Mouse (Mus musculus): ENCODE measurements around the gene Sec22c. TPM values are rescaled to one million over a fixed set of nuclear protein-coding genes. Genes with fewer than 3 reads are reported as not detected.
A peak's percentile ranks its signal among the peaks of the same experiment; 100 is the strongest.

The Sec22c gene
- total RNA-seq, 2 experiments from 2014 or later, result 4.8 to 5.9 TPM

DNA sequence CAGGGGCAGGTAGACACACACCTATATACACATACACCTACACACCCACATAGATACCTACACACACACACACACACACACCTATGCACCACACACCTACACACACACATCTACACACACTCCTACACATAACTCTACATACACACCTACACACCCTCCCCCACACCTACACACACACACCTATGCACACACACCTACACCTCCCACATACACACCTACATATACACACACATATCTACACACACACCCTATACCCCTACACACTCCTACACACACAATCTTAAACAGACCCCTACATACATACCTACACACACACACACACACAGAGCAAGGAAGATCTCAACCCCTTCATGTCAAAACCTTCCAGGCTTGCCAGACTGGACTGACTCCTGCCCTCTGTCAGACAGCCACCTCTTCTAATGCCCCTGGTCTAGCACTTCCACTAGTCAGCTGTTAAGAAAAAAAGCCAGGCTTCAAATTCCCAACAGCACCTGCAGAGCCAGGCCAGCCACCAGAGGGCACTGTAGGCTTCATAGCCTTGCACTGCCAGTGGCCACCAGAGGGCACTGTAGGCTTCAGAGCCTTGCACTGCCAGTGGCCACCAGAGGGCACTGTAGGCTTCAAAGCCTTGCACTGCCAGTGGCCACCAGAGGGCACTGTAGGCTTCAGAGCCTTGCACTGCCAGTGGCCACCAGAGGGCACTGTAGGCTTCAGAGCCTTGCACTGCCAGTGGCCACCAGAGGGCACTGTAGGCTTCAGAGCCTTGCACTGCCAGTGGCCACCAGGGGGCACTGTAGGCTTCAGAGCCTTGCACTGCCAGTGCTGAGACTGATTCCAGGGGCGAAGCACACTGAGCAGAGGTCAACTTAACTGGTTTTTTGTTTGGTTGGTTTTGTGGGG, 7.9 kb downstream of the Sec22c start:
- peak; percentile 73 for ATAC-seq (replicated peaks; ENCODE audit: low FRiP score, poor library complexity, severe bottlenecking)

DNA sequence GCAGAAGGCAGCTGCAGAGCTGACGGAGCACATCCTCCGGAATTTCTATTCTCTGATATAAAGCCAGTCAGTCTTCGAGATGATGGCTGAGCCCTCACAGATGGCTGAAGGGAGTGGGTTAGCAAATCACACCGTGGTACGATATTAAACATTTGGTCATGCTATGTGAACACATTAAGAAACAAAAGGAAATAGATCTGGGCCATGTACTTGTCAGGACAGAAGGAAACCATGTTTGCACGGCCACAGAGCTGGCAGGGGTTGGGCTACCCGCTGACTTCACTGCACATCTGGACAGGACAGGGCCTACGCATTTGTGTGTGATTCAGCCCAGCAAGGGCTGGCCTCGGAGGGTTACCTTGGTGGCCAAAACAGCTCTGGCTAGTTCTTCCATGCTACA, 8.7 kb downstream of the Sec22c start:
- no peak for ATAC-seq (replicated peaks; ENCODE audit: low FRiP score, poor library complexity, severe bottlenecking)

DNA sequence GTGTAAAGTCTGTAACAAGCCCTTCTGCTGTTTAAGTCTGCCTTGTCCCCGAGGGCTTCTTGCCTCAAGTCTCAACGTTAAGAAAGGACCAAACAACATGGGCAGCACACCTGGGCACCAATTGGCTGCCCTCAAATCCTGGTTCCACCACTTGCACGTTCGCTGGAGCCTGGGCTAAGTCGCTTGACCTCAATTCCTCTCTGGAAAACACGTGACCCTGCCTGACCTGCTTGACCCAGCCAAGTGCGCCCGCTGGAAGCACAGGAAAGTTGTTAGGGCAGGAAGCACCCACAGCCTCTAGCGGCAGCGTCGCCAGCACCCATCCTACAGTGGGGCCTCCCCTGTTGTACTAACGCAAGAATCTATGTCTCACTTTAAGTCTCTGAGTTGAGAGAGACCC, 10.6 kb downstream of the Sec22c start:
- ATAC-seq (replicated peaks; ENCODE audit: low FRiP score, poor library complexity, severe bottlenecking), result no peak

DNA sequence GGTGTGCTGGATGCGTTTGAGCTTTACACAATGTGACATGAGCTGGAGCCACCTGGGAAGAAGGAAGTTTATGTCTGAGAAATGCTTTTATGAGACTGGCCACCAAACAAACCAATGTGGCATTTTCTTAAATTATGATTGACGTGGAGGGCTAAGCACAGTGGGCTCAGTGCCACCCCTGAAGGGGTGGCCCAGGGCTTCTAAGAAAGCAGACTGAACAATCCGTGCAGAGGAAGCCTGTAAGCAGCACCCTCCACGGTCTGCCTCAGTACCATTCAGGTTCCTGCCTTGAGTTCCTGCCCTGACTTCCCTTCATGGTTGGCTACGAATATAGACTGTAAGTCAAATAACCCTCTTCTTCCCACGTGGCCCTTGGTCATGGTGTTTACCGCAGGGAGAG, 14.6 kb downstream of the Sec22c start:
- no peak for ATAC-seq (replicated peaks; ENCODE audit: low FRiP score, poor library complexity, severe bottlenecking)

DNA sequence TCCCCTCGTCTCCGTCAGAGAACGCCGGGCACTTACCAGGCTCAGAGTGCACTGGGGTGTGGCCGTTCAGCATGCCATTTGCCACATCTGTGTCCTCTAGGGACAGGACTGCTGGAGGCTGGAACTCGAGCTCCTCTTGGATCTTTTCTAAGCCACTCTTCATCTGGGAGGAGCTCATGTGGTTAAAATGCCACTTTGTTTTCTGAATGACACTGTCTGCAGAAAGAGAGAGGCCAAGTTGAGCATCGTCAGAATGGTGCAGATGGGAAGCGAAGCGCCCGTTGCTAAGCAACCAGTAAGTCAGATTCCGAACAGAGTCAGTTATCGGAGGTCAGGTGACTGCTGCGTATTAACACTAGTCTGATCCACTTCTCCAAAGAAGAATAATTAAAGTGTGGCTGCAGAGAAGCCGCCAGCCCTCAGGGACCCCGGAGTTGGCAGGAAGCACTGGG, 15.1 kb downstream of the Sec22c start:
- no peak for ATAC-seq (replicated peaks; ENCODE audit: low FRiP score, poor library complexity, severe bottlenecking)

DNA sequence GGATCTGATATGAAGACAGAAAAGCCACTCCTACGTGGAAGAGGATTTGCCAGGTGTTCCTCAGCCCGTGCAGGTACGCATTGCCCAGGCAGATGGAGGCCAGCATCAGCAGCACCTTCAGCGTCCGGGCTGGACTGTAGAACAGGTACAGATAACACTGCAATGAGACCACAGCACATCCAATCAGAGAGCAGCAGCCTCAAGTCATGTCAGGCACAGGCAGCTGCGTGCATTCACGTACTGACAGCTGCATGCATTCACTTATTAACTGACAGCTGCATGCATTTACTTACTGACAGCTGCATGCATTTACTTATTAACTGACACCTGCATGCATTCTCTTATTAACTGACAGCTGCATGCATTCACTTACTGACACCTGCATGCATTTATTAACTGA, 20.6 kb downstream of the Sec22c start:
- no peak for ATAC-seq (replicated peaks; ENCODE audit: low FRiP score, poor library complexity, severe bottlenecking)

DNA sequence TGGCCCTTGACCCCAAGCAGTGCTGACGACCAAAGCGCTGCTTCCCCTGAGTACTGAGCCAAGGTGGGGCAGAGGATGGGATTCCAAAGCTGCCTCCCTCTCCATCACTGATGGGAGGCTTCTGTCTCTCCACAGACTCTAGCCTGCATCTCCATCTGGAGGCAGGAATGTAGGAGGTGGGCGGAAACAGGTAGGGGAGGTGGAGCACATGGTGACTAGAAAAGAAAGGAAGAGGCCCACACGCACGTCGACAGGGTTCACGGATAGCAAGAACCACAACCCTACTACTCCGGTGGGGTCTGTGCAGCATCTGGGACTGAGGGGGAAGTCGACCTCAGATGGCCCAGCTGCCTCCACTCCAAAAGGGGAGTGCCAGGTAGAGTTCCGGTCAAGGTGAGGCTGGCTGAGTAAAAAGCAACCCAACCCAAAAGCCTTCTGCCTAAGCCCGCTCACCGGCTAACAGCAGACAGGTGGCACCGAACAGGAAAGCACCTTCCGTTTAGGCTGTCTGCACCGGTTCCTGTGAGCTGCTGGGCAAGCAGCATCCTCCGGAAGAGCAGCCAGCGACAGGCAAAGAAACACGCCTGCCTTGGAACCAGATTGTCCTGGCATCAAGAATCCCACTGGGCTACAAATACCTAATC, 23.1 kb downstream of the Sec22c start:
- no peak for ATAC-seq (replicated peaks; ENCODE audit: low FRiP score, poor library complexity, severe bottlenecking)

DNA sequence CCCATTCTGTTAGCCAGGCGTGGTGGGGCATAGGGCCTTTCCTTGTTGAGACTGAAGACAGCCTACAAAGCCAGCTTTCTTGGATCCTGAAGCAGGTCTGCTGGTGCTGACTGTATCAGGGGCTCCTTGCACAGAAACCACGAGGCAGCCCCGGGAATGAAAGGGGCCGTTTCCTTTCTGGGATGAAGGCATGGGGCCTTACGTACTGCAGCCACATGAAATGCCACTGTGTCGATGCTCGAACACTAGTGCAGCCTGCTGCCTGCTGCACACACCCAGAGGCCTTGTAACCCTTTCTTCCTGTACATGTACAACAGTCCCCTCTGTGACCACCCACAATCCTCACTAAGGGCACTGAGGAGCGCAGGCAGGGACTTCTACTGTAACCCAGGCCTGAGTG, 24.1 kb downstream of the Sec22c start:
- no peak for ATAC-seq (replicated peaks; ENCODE audit: low FRiP score, poor library complexity, severe bottlenecking)

DNA sequence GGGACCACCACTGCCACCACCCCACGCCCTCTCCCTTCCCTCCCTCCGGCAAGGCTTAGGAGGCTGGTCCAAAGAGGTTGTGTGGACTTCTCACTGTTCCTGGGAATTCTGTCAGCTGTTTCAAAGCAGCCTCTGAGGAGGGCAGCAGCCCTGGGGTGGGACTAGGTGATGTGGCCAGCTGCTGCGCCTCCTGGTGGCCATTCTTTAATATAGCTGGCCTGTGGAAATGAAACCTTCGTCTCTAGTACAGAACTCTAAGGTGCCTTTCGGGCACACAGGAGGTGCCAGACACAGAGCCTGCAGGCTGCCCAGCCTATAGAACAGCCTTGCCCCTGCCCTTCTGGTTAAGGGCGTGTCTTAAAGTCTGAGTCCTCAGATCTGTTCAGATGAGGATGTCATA, 25.7 kb downstream of the Sec22c start:
- ATAC-seq (replicated peaks; ENCODE audit: low FRiP score, poor library complexity, severe bottlenecking), result peak; percentile 37

DNA sequence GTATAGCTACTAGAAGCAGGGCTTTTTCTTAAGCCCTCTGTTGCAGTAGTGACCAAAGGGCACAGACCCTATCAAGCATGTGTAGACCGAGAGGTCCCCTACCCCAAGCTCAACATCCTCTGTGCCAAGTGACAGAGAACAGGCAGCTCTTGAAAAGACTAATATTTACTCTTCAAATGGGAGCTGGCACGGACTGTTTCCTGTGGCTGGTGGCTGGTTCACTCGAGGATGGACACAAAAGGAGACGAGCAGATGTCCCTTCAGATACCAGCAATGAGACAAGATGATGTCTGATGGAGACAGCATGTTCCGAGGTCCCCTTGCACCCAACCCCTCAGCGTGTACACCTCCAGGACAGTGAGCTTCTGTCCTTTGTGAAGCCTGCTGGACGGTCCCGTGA, 27.8 kb downstream of the Sec22c start:
- no peak for ATAC-seq (replicated peaks; ENCODE audit: low FRiP score, poor library complexity, severe bottlenecking)

DNA sequence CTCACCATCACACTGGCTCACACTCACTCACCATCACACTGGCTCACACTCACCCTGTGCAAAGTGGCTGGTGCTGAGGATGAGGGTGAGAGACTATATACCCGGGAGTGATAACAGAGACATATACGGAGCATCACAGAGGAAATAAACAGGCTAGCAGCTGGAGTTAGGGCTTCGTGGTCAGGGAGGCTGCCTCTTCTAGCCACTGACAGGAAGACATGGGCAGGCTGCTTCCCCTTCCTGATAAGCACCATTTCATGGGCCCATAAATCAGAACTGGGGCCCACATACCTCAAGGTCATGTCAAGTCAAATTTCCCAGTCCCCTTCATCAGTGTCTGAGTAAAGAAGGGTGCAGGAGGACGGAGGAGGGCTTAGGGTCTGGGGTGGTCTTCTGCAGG, 28.2 kb downstream of the Sec22c start:
- no peak for ATAC-seq (replicated peaks; ENCODE audit: low FRiP score, poor library complexity, severe bottlenecking)

DNA sequence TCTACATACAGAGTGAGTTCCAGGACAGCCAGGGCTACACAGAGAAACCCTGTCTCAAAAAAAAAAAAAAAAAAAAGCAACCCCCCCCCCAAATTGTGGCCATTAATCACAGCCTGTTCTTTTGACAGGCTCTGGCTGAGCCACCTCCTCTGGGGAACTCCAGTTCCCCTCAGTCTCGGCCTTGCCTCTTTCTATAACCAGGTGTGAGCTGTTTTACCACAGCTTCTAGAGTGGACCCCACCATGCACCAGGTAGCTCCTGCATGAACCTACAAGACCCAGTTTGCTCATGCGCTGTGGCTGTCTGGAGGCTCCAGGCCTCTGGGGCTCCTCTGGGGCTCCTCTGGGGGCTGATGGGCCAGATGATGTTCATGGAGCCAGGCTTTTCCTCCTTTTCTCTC, 29.7 kb downstream of the Sec22c start:
- no peak for ATAC-seq (replicated peaks; ENCODE audit: low FRiP score, poor library complexity, severe bottlenecking)

DNA sequence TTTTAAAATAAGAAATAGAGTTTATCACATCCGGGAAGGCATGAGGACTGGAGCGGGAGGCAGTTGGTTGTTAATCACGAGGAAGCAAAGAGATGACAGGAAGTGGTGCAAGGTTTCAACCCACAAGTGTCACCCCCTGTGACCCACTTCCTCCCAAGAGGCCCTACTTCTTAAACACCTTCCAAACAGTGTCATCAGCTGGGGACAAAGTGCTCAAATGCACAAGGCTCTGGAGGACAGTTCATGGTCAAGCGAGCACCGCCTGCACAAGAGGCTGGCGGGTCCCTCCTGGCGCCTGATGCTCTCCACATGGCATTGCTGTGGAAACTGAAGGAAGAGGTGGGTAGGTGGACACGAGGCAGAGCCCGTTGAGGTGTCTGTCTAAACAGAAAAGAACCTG, 30.3 kb downstream of the Sec22c start:
- no peak for ATAC-seq (replicated peaks; ENCODE audit: low FRiP score, poor library complexity, severe bottlenecking)

DNA sequence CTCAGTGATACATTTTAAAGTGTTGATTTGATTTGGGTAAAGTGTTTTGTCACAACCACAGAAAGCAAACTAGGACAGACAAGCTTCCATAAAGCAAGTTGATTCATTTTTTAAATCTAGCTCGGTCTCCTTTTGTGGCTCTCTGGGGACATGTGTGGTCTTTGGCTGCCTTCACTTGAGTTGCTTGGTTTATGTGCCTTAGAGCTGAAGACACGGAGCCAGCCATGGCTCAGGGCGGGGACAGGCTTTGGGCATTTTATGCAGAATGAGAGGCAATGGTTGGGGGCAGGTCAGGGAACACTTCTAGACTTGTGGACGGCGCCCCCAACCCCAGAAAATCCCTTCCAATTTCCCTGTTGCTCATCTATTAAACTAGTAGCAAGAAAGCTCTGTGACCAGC, 31.6 kb downstream of the Sec22c start:
- ATAC-seq (replicated peaks; ENCODE audit: low FRiP score, poor library complexity, severe bottlenecking), result no peak

DNA sequence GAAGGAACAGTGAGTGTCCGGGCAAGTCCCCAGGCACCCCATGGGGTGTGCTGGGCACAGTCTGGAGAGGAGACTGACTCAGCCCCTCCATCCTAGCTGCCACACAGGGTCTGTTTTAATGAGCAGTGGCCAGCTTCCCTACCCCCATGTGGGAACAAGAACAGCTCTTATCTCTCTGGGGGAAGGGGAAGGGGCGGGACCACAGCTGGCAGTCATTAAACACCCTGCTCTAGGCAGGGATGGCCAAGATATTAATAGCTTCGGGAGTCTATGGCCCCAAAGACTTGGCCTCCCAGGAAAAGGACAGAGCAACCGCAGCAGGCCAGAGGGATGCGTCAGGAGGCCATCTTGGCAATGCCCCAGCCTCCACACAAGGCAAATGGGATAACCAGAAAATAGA, 33.0 kb downstream of the Sec22c start:
- ATAC-seq (replicated peaks; ENCODE audit: low FRiP score, poor library complexity, severe bottlenecking), result no peak

DNA sequence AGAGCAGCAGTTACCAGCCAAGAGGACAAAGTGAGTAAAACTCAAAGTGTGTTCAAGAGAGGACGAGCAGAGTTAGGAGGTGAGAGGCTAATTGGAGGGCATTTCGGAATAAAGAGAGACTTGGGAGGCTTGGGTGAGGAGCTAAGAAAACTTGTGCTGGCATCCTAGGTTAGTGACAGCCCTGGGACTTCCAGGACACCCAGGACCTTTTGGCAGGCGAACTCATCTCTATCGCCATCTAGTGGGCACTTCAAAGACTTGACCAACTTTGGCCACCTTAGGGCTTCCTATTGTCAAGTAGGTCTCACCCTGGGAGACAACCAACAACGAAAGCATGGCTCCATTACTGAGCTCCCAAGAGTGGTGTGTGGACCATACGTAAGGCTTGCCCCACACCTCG, 34.0 kb downstream of the Sec22c start:
- peak; percentile 58 for ATAC-seq (replicated peaks; ENCODE audit: low FRiP score, poor library complexity, severe bottlenecking)

DNA sequence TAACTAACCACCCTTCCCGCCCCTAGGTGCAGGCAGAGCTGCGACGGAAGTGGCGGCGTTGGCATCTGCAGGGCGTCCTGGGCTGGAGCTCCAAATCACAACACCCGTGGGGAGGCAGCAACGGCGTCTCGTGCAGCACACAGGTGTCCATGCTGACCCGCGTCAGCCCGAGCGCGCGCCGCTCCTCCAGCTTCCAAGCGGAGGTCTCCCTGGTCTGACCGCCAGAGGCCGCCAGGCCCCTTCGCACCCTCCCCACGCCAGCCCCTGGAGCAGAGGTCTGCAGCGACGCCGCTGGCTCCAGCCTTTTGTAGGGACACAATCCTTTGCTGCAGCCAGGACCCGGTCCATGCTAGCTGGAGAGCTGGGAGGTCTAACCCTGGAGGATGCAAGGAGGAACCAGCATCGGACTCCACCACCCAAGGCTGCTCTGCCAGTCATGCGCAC, 35.9 kb downstream of the Sec22c start:
- no peak for ATAC-seq (replicated peaks; ENCODE audit: low FRiP score, poor library complexity, severe bottlenecking)

DNA sequence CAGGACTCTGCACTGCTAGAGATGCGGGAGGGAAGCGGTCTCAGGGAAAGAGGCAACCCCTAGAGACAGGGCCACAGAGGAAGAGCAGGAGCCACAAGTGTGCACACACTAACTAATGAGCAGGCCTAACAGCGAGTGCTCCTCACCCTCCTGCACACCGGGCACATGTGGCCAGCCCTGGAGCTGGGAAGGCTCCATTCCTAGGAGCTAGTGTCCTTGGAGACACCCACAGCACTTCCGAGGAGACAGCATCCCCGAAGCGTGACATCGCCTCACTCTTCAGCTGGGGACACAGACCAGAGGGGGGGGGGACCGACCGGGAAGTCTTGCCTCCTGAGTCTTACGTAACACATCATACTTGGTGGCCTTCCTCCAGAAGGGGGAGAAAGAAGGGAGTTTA, 37.5 kb downstream of the Sec22c start:
- ATAC-seq (replicated peaks; ENCODE audit: low FRiP score, poor library complexity, severe bottlenecking), result no peak

DNA sequence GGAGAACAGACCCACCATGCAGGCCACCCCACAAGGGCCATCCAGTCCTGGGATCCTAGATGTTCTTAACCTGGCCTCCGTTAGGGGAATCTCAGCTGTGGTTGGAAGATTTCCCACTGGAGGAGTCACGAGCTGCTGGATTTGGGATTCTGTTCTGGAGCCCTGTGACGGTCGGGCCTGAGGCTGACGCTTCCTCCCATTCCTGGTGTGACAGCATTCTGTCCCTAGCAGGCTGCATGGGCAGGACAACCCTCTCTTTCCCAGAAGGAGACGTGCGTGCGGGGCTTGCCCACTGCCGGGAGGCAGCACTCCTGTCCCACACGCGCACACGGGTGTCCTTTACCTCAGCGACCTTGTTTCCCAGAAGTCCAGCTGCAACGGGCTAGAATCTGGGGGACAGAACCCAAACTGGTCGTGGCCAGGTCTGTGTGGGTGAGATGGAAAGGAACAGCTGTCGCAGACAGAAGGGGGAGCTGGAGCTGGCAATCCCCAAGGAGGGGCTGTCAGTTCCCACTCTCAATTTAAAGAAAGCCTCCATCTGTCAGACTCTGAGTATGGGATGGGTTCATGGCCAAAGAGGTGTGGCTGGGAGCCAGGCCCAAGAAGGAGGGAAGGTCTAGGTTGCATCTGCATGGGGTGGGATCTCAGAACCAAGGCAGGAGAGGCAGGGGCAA, 38.2 kb downstream of the Sec22c start:
- no peak for ATAC-seq (replicated peaks; ENCODE audit: low FRiP score, poor library complexity, severe bottlenecking)

DNA sequence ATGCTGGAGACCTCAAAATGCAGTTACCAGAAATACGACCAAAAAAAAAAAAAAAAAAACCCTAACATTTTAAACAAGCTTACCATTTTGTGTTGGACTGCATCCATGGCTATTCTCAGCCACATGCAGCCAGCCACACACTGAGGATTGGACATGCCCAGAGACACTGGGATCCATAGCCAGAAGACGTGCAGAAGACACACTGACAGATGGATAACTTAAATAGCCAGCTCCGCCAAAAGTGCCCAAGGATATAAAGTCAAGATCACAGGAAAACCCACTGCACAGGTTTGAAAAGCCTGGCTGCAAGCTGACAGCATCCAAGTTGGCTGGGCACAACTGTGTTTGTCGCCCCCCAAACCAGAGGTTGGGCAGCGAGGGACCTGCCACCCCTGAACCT, 41.2 kb downstream of the Sec22c start:
- ATAC-seq (replicated peaks; ENCODE audit: low FRiP score, poor library complexity, severe bottlenecking), result no peak

DNA sequence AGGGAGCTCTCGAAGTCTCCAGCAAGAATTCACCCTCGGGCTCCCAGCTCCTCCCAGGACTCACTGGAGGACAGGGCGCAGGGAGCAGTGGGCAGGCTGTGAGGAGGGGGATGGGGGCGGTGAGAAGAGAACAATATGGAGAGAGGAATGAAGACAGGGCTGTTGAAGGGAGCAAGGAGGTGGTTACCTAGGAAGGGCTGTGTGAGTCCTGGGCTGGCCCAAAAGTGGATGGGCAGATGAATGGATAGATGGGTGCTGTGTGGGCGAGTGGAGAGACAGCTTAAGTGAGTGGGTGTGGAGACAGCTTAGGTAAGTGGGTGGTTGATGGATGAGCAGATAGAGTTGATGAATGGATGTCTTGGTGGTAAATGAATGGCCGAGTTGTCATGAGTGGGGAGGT, 41.8 kb downstream of the Sec22c start:
- no peak for ATAC-seq (replicated peaks; ENCODE audit: low FRiP score, poor library complexity, severe bottlenecking)

All from erythroid progenitor cell, adult 5-6 weeks (primary cell).